Mouse (Mus musculus) layer of hippocampus, adult 11-12 months (tissue): ENCODE results near the gene Epb41l3.

ENCODE experiments used
- DNase-seq: peaks from one replicate; pipeline ENCODE4 v3.0.0; 2022; ENCODE audit warnings: low spot score

The Epb41l3 gene

DNA sequence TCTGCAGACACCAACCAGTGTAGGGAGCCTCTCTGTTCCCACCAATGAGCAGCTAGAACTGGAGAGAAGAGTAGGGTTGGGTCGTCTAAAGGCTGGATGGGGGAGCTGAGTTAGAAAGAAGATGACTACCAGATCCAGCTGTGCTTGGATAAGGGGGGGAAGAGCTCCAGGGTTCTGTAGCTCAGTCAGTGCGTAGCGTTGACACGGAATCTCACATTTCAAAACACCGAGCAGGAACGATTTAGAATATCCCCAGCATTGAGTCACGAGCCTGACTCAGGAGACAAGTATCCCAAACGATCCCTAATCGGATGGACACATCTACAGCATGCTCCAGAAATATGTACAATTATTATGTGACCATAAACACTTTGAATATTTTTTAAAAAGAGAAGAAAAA, 180.4 kb downstream of the Epb41l3 start:
- no peak for DNase-seq

DNA sequence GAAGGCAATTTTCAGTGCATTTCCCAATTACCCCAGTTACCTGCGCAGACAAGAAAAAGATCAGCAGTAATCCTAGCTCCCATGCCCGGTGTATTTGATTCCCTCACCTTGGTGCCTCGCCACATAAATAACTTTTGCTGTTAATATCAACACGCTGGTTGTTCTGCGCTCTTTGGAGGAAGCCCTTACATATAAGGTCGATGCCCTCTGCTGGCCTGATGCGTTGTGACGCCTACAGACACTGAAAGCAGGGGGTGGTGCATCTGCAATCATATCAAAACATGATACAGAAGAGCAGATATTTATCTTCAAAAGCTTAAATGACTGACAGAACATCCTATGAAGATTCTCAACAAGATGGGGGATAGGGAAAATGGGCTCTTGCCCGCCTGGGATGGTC, 181.0 kb downstream of the Epb41l3 start:
- DNase-seq = peak; percentile 32

DNA sequence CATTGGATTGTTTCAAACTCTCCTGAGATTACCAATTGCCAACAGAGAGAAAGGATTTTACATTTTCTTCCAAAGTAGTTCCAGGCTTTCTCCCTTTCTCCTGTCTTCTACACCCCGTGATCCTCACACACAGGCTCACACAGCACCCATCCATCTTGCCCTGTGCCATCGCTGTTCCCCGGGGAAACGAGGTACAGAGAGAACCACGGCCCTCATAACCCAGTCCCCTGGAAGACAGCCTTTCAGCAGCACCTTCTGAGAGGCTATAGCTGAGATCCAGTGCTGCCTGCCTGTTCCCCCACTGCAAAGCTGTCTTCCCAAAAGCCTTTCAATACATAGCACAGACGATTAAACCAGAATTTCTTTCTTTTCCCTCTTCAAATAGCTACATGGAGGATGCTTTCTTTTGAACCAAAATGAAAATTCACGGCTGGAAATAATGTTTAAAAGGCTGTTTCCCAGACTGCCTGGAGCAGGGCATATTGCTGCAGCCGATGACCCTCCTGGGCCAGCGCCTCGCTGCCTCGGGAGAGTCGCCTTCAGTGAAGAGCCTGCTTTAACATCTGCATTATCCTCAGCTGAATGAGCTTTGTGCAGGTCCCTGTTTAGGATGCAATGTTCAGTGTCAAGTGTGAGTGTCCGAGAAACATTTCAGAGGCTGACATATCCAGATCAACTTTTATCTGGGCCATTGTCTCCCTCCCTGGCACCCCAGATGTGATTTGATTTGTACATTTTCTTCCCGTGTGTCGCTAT, 188.5 kb downstream of the Epb41l3 start:
- no peak for DNase-seq

DNA sequence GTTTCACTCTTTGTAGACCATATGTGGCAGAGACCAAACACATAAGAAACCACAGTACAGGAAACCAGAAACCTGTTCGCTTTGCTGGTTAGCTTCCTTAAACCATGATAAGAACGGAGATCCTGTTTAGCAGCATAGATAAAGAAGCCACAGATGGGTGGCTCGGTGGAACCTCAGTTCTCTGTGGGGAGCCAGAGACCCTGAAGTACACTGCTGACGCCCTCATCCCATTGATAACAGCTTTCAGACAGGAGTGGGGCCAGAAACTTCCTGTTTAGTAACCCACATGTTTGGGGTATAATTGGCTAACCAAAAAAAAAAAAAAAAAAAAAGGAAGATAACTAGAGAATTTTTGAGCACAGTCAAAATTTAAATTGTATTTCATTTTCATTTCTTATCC, 189.7 kb downstream of the Epb41l3 start:
- no peak for DNase-seq

DNA sequence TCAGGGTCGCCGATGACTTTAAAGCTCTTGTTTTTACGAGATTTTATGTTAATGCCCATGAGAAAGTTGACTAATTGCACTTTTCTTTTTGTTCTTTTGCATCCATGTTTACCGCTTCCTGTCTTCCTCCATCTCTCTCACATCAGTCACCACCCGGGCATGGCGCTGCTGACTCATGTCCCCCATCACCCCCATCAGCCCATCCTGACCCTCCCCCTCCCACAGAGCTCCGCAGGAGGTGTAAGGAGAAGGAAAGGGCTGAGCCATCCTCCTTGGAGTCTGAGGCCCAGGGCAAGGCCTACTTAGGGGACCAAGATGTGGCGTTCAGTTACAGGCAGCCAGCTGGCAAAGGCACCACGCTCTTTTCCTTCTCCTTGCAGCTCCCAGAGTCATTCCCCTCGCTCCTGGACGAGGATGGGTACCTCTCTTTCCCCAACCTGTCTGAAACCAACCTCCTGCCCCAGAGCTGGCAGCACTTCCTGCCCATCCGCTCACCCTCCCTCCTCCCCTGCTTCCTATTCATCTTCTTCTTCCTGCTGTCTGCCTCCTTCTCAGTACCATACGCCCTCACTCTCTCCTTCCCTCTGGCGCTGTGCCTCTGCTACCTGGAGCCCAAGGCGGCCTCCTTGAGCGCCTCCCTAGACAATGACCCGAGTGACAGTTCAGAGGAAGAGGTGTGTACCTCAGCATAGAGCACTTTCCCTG, 190.4 kb downstream of the Epb41l3 start:
- no peak for DNase-seq

DNA sequence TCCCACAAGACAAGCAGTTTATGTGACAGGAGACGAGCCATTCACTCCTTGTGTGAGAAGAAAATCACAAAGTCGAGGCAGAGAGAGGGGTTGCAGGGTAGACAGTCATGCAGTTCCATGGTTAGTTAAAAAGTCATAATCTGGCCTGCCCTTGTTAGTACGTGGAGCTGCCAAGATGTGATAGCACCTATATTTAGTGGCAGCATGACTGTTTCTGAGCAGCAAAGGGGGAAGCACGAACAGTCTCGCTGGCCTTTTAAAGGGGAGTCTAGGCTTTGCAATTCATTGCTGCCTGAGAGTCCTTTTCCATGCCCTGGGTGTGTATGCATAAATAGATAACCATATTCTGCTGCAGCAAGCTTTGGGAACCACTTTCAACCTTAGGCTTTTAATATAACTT, 191.5 kb downstream of the Epb41l3 start:
- no peak for DNase-seq

DNA sequence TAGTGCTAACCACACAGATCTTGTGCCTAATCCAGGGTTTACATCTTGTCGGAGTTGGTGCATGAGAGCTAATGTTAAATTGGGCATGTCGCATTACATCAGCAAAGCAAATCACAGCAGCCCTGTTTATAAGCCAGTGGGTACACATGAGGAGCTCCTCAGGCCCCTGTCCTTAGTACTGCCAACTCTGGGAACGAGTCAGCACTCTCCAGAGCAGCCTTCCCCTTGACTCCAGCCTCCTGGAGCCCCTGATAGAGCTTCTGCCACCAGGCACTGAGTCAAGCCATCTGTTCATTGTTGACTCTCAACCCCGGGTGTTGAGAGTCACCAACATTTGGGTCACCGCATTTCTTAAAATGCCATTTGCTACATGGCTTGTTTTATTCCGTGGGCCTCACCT, 192.0 kb downstream of the Epb41l3 start:
- no peak for DNase-seq

DNA sequence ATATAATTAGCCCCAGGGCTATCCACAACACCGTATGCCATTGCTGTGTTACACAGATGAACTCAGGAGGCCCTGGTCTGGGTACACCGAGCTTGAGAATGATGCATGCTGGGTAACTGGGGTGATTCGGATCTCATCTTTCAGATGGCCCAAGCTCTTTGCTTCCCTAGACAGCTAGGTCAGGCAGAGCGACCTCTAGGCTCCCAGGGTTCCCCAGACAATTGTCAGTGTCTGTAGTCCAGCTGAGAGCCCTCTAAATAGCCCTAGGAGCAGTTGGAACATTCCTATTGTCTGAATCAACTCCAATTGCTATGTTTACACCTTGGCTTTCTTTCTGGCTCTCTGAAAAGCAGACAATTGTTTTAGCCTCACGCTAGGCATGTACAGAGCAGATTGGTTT, 201.9 kb downstream of the Epb41l3 start:
- DNase-seq = no peak

DNA sequence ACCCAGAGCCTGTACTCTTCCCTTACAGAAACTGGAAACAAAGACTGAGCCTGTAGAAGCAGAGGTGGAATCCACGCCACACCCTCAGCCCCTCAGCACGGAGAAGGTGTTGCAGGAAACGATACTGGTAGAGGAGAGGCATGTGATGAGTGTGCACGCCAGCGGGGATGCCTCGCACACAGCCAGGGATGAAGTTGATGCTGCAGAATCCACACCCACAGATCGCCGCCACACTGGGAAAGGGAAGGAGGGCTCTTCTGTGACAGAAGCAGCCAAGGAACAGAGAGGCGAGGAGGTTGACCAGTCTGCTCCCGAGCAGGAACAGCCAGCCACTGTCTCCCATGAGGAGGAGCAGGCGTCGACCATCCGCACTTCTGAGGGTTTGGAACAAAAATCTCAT, 209.0 kb downstream of the Epb41l3 start:
- DNase-seq = no peak

DNA sequence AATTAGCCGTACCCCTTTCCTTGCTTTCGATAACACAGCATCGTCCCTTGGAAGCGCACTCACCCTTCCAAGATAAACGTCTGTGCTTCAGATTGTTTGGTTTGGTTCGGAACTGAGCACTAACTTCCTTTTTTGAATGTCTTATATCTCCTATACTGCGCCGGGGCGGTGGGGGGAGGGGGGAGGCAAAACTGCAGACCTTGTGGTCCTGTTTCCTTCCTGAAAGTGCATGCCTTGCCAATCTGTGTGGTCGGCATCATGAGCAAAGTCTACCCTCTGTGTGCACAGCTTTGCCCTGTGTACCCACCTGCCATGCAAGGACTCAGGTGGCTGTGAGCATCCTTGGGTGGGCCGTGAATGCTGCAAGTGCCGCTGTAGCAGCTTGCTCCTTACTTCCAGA, 212.6 kb downstream of the Epb41l3 start:
- DNase-seq = no peak

DNA sequence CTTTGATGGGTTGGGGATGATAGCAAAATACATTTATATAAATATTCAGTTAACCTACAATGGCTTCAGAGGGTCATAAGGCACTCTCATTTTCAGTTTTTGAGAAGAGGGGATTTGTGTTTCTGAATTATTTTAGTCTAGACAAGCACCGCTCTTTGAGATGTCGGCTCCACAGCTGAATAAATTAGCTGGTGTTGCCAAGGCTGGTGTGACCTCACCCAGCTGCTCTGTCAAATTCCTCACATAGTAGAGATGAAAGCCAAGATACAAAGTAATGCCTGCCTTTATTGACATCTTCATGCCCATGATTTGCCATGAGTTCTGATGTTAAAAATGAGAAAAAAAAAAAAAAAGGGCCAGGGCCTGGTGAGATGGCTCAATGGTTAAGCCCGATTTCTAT, 214.8 kb downstream of the Epb41l3 start:
- DNase-seq = no peak

DNA sequence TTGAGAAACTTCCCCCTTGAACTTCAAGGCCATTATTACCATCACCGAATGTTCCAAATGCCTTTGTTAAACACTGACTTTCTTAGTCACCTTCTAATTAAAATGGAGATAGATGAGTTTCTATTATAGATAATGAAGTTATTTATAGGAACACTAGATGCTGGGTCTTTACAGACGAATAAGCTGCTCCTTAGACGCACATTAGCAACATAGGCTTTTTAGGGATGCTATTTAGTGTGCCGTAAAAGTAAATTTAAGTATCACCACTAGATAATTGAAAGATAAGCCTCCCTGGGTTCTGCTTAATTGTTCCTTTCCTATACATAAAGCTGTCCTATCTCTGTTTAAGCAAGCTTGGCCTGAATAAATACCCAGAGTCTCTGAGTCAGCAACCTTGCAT, 226.1 kb downstream of the Epb41l3 start:
- no peak for DNase-seq

DNA sequence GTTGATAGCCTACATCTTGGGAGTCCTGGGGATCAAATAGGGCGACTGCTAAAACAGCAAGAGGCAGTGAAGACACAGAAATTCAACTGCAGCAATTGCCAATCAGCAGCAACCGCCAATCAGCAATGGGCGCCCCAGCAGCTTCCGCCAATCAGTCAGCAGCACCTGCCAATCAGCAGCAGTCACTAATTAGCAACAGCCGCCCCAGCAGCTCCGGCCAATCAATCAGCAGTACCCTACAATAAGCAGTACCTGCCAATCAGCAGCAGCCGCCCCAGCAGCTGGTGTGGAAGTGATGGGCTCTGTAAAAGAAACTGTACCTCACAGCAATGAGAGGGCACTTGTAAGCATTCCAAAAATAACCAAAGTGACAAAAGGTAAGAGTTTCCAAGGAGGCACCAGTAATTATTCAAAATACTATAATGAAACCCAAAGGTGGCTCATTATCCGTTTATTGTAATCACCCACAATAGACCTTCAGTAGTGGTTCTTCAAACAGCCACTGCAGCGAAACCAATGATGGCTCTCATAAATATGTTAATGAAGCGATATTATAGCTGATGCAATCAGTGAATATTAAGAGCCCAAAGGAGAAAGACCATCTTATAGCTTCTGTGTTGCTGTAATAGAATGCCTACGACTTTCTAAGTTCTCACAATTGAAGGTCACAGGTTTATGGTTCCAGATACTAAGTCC, 228.2 kb downstream of the Epb41l3 start:
- peak; percentile 17 for DNase-seq

DNA sequence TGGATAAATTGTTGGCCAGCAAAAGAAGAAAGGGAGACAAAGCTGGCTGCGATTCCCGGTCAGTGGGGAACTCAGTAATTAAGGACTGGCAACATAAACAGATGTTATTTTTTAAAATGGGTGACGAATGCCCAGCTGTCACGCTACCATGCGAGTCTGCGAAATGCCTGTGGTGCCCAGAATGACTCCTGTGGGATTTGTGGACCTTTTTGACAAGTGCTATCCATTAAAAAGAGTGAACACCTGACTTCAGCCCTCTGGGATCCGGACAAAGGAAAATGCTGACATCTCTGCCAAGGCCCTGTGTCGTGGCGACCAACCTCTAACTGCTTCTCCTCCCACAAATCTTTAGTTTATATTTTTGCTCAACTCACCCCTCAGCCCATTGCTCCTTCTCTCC, 232.2 kb downstream of the Epb41l3 start:
- no peak for DNase-seq

DNA sequence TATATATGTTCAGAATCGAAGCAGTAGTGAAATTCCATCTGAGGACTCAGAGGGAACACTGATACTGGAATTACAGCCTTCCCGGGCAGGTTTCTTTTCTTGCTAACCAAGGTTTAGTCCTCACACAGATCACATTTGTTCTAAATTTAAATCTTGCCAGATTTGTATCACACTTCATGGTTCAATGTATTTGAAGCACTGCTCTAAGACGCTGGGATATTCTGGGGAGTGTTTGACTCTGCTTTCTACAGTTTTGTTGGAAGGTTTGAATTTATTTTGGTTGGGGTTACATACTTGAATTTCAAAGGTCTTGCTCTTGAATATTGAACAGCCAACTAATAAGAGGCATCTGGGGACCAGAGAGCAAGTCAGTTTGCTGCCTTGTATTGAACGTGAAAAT, 234.4 kb downstream of the Epb41l3 start:
- no peak for DNase-seq

DNA sequence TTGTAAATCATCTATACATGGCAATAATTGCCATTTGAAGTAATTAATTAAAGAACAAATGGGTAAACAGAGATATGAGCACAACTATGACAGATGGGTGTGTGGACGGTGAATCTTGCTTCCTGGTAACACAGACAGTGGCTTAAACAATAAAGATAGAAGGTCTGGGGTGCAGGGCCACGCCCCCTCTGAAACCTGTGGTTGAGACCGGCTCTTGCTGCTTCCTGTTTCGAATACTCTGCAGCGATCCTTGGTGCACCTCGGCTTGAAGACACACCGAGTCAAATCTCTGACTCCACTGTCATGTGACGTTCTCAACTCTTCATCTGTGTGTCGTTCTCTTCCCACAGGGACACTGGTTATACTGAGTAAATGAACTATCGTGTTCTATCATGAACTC, 245.0 kb downstream of the Epb41l3 start:
- DNase-seq = no peak

DNA sequence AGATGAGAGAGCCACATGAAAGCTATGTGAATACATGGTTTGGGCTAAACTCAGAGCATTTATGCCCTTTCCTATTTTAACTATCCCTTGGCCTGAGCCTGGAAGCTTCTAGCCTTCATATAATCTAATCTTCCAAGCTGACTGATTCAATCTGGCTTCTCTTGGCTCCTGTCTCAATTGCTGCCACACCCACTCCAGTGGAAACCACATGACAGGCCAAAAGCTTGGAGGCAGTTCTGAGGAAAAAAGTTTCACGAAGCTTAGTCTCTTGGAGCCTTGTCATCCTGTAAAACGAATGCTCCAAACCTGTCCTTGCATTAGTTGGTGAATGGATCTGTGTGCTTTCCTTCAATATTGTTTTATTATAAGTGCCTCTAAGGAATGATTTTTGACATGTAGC, 247.2 kb downstream of the Epb41l3 start:
- no peak for DNase-seq
